ENCODE assay signal across 23 mouse cellular contexts in genomic region chr2:106772643-106773042, GRCm38 (mm10).
DNase-seq lines count a peak whose midpoint lies in the region; ATAC-seq and TF ChIP-seq lines count a peak whose summit lies in the region.
"Had no signal": no experiment of that assay in that cellular context is flagged by ENCODE, and none has a peak within 500 bp of the region (broad histone marks: within the 10 kb centered on the region; RNA-seq: fewer than 3 reads in every experiment).

No protein-coding gene starts in this region.

- H3K36me3 ChIP-seq in forebrain, embryonic 14.5 days (ENCODE audit: control insufficient read depth, insufficient read depth, low read length) = peaks cover 7% of the 10 kb centered on the region; the same call in 1 of the 2 replicates
- no peaks in the 10 kb centered on the region for H3K36me3 ChIP-seq in forebrain, postnatal 0 days (ENCODE audit: insufficient read depth)
- peaks cover 7% of the 10 kb centered on the region for H3K36me3 ChIP-seq in midbrain, embryonic 13.5 days
- H3K36me3 ChIP-seq in midbrain, embryonic 10.5 days = no peaks in the 10 kb centered on the region
- no peaks in the 10 kb centered on the region for H3K36me3 ChIP-seq in forebrain, embryonic 16.5 days (ENCODE audit: control insufficient read depth, insufficient read depth)
- H3K36me3 ChIP-seq: embryonic facial prominence, embryonic 13.5 days; hindbrain, embryonic 13.5 days; intestine, embryonic 15.5 days had no signal

- H3K9me3 ChIP-seq in forebrain, embryonic 14.5 days (replicated peaks; ENCODE audit: control insufficient read depth, low read length) = no peaks in the 10 kb centered on the region
- no peaks in the 10 kb centered on the region for H3K9me3 ChIP-seq in forebrain, postnatal 0 days (ENCODE audit: low read length)
- no peaks in the 10 kb centered on the region for H3K9me3 ChIP-seq in midbrain, embryonic 13.5 days
- H3K9me3 ChIP-seq in midbrain, embryonic 10.5 days (replicated peaks) = no peaks in the 10 kb centered on the region
- no peaks in the 10 kb centered on the region for H3K9me3 ChIP-seq in forebrain, embryonic 16.5 days (ENCODE audit: control insufficient read depth, low read length)
- H3K9me3 ChIP-seq: embryonic facial prominence, embryonic 10.5 days; embryonic facial prominence, embryonic 13.5 days; hindbrain, embryonic 13.5 days; intestine, embryonic 15.5 days had no signal

- ATAC-seq in forebrain, embryonic 14.5 days = peak; percentile 65
- no peak for ATAC-seq in forebrain, postnatal 0 days
- ATAC-seq in midbrain, embryonic 13.5 days = 0 out of 2 replicates have a peak, but pooled peaks have one; percentile 31
- ATAC-seq in forebrain, embryonic 16.5 days = peak; percentile 76
- ATAC-seq: CD4-positive, CD25-positive, alpha-beta regulatory T cell, adult 4 months; intestine, embryonic 15.5 days had no signal

- intact Hi-C loops in left cerebral cortex, adult 2 months (cut with DNase I) = no loop called here

- no peak overlapping the region for H3K9ac ChIP-seq in forebrain, embryonic 14.5 days (ENCODE audit: low read length)
- no peak overlapping the region for H3K9ac ChIP-seq in forebrain, postnatal 0 days
- no peak overlapping the region for H3K9ac ChIP-seq in midbrain, embryonic 13.5 days (replicated peaks)
- no peak overlapping the region for H3K9ac ChIP-seq in forebrain, embryonic 16.5 days (replicated peaks; ENCODE audit: low read depth, low read length)
- H3K9ac ChIP-seq: embryonic facial prominence, embryonic 13.5 days; hindbrain, embryonic 13.5 days; intestine, embryonic 15.5 days had no signal

- no peak for TF ChIP-seq CTCF in forebrain, postnatal 0 days (IDR thresholded peaks at IDR 0.05; ENCODE audit: low read depth)
- TF ChIP-seq CTCF in left cerebral cortex, adult 2 months (IDR thresholded peaks at IDR 0.05) = no peak

- no peak for DNase-seq in forebrain, embryonic 14.5 days (ENCODE audit: low spot score)
- no peak for DNase-seq in forebrain, postnatal 0 days
- DNase-seq in midbrain, embryonic 10.5 days (ENCODE audit: low spot score) = no peak
- DNase-seq in left cerebral cortex, adult 2 months (ENCODE audit: extremely low spot score in 1 of 2, low spot score in 2 of 2) = no peak
- DNase-seq: adrenal gland, adult 2 months; adrenal gland, postnatal 14 days; cerebellum, adult 11-12 months; cerebellum, adult 8-10 months; cerebellum, postnatal 10 days; cerebellum, postnatal 36 days; embryo, embryonic 11 days; gastrocnemius, adult 2 months; gastrocnemius, postnatal 14 days; kidney, adult 11 months had no signal

- no peak overlapping the region for H3K4me2 ChIP-seq in forebrain, embryonic 14.5 days (ENCODE audit: low read length)
- no peak overlapping the region for H3K4me2 ChIP-seq in forebrain, postnatal 0 days (ENCODE audit: low read depth)
- H3K4me2 ChIP-seq in midbrain, embryonic 13.5 days (replicated peaks) = no peak overlapping the region
- no peak overlapping the region for H3K4me2 ChIP-seq in forebrain, embryonic 16.5 days (ENCODE audit: low read length)
- H3K4me2 ChIP-seq: embryonic facial prominence, embryonic 13.5 days; heart, embryonic 11.5 days; hindbrain, embryonic 13.5 days; intestine, embryonic 15.5 days had no signal

- no peak overlapping the region for H3K27ac ChIP-seq in forebrain, embryonic 14.5 days (ENCODE audit: low read depth, low read length)
- H3K27ac ChIP-seq in forebrain, postnatal 0 days (ENCODE audit: low read depth, low read length) = no peak overlapping the region
- no peak overlapping the region for H3K27ac ChIP-seq in midbrain, embryonic 13.5 days
- H3K27ac ChIP-seq in midbrain, embryonic 10.5 days (replicated peaks) = no peak overlapping the region
- no peak overlapping the region for H3K27ac ChIP-seq in forebrain, embryonic 16.5 days (ENCODE audit: low read length)
- H3K27ac ChIP-seq in left cerebral cortex, adult 2 months = no peak overlapping the region
- H3K27ac ChIP-seq: embryonic facial prominence, embryonic 10.5 days; embryonic facial prominence, embryonic 13.5 days; gastrocnemius, adult 2 months; intestine, embryonic 15.5 days had no signal

- H3K4me3 ChIP-seq in forebrain, embryonic 14.5 days (ENCODE audit: low read depth, low read length) = no peak overlapping the region
- H3K4me3 ChIP-seq in forebrain, postnatal 0 days (ENCODE audit: low read depth, low read length) = no peak overlapping the region
- no peak overlapping the region for H3K4me3 ChIP-seq in midbrain, embryonic 13.5 days (replicated peaks)
- H3K4me3 ChIP-seq in midbrain, embryonic 10.5 days = no peak overlapping the region
- H3K4me3 ChIP-seq in forebrain, embryonic 16.5 days (replicated peaks; ENCODE audit: low read length) = no peak overlapping the region
- no peak overlapping the region for H3K4me3 ChIP-seq in left cerebral cortex, adult 2 months
- H3K4me3 ChIP-seq: embryonic facial prominence, embryonic 10.5 days; embryonic facial prominence, embryonic 13.5 days; erythroblast, embryonic 14.5 days; gastrocnemius, adult 2 months; hindbrain, embryonic 13.5 days; intestine, embryonic 15.5 days had no signal

- 36% methylated on average over 5 of the region's 5 CpGs for WGBS in forebrain, embryonic 14.5 days
- WGBS in forebrain, postnatal 0 days = 24% methylated on average over 5 of the region's 5 CpGs
- WGBS in midbrain, embryonic 13.5 days = 45% methylated on average over 5 of the region's 5 CpGs
- 70% methylated on average over 5 of the region's 5 CpGs for WGBS in midbrain, embryonic 10.5 days
- 32% methylated on average over 5 of the region's 5 CpGs for WGBS in forebrain, embryonic 16.5 days

- H3K27me3 ChIP-seq in forebrain, embryonic 14.5 days (replicated peaks; ENCODE audit: control insufficient read depth, insufficient read depth, low read length) = no peaks in the 10 kb centered on the region
- H3K27me3 ChIP-seq in forebrain, postnatal 0 days (ENCODE audit: insufficient read depth, low read length) = no peaks in the 10 kb centered on the region
- no peaks in the 10 kb centered on the region for H3K27me3 ChIP-seq in midbrain, embryonic 13.5 days
- H3K27me3 ChIP-seq in midbrain, embryonic 10.5 days (ENCODE audit: low read depth, poor library complexity, severe bottlenecking) = no peaks in the 10 kb centered on the region
- H3K27me3 ChIP-seq in forebrain, embryonic 16.5 days (replicated peaks; ENCODE audit: control insufficient read depth, insufficient read depth, low read length) = no peaks in the 10 kb centered on the region
- H3K27me3 ChIP-seq: embryonic facial prominence, embryonic 13.5 days; hindbrain, embryonic 13.5 days; intestine, embryonic 15.5 days had no signal

- H3K4me1 ChIP-seq in forebrain, embryonic 14.5 days (ENCODE audit: control insufficient read depth, insufficient read depth, low read length) = peaks cover 2% of the 10 kb centered on the region; the same call in 1 of the 2 replicates
- no peaks in the 10 kb centered on the region for H3K4me1 ChIP-seq in forebrain, postnatal 0 days (ENCODE audit: insufficient read depth)
- H3K4me1 ChIP-seq in midbrain, embryonic 13.5 days (replicated peaks) = 0 out of 2 replicates have a peak, but pooled peaks cover 9% of the 10 kb centered on the region
- H3K4me1 ChIP-seq in midbrain, embryonic 10.5 days = peaks cover 8% of the 10 kb centered on the region
- H3K4me1 ChIP-seq in forebrain, embryonic 16.5 days (replicated peaks; ENCODE audit: control insufficient read depth, insufficient read depth, low read length) = peaks cover 6% of the 10 kb centered on the region
- H3K4me1 ChIP-seq: intestine, embryonic 15.5 days had no signal
